Comparison of ENCODE assay signal across 14 mouse cellular contexts in genomic region chr2:28495801-28496595, GRCm38 (mm10). TPM values are rescaled to one million over a fixed set of nuclear protein-coding genes. Genes with fewer than 3 reads are reported as not detected.
DNase-seq lines count a peak whose midpoint lies in the region; ATAC-seq lines count a peak whose summit lies in the region.
"Had no signal": no experiment of that assay in that cellular context is flagged by ENCODE, and none has a peak within 500 bp of the region (broad histone marks: within the 10 kb centered on the region; RNA-seq: fewer than 3 reads in every experiment).

No protein-coding gene starts in this region.

- H3K9ac ChIP-seq in kidney, embryonic 14.5 days (ENCODE audit: low read depth, low read length), result no peak overlapping the region
- H3K9ac ChIP-seq in lung, embryonic 15.5 days, result no peak overlapping the region
- 0 out of 2 replicates have a peak overlapping the region, but pooled peaks have one; percentile 12 for H3K9ac ChIP-seq in intestine, embryonic 16.5 days (ENCODE audit: low read depth, low read length)
- H3K9ac ChIP-seq in stomach, embryonic 14.5 days (replicated peaks; ENCODE audit: low read depth, low read length), result no peak overlapping the region
- H3K9ac ChIP-seq: embryonic facial prominence, embryonic 15.5 days; forebrain, embryonic 13.5 days; hindbrain, embryonic 14.5 days; liver, embryonic 13.5 days had no signal

- H3K4me2 ChIP-seq in kidney, embryonic 14.5 days (replicated peaks; ENCODE audit: low read depth, low read length), result peak overlapping the region; percentile 15
- no peak overlapping the region for H3K4me2 ChIP-seq in lung, embryonic 15.5 days
- H3K4me2 ChIP-seq in intestine, embryonic 16.5 days (ENCODE audit: low read depth, low read length), result no peak overlapping the region
- no peak overlapping the region for H3K4me2 ChIP-seq in stomach, embryonic 14.5 days (replicated peaks; ENCODE audit: low read depth, low read length)
- H3K4me2 ChIP-seq: embryonic facial prominence, embryonic 15.5 days; forebrain, embryonic 13.5 days; hindbrain, embryonic 14.5 days; liver, embryonic 13.5 days; midbrain, embryonic 11.5 days had no signal

- WGBS in kidney, embryonic 14.5 days, result 64% methylated on average over 16 of the region's 16 CpGs
- WGBS in lung, embryonic 15.5 days, result 66% methylated on average over 16 of the region's 16 CpGs
- WGBS in intestine, embryonic 16.5 days, result 74% methylated on average over 16 of the region's 16 CpGs
- 74% methylated on average over 16 of the region's 16 CpGs for WGBS in stomach, embryonic 14.5 days

- H3K4me1 ChIP-seq in kidney, embryonic 14.5 days (ENCODE audit: control insufficient read depth, insufficient read depth, low read length), result no peaks in the 10 kb centered on the region
- peaks cover 18% of the 10 kb centered on the region for H3K4me1 ChIP-seq in lung, embryonic 15.5 days
- H3K4me1 ChIP-seq in intestine, embryonic 16.5 days (ENCODE audit: control insufficient read depth, insufficient read depth, low read length), result peaks cover 13% of the 10 kb centered on the region
- peaks cover 3% of the 10 kb centered on the region; the same call in 1 of the 2 replicates for H3K4me1 ChIP-seq in stomach, embryonic 14.5 days (ENCODE audit: control insufficient read depth, insufficient read depth, low read length)
- H3K4me1 ChIP-seq: embryonic facial prominence, embryonic 15.5 days; forebrain, embryonic 13.5 days; liver, embryonic 13.5 days had no signal

- no peaks in the 10 kb centered on the region for H3K36me3 ChIP-seq in kidney, embryonic 14.5 days (ENCODE audit: control insufficient read depth, insufficient read depth, low read length)
- H3K36me3 ChIP-seq in lung, embryonic 15.5 days, result no peaks in the 10 kb centered on the region
- no peaks in the 10 kb centered on the region for H3K36me3 ChIP-seq in intestine, embryonic 16.5 days (ENCODE audit: control insufficient read depth, insufficient read depth, low read length)
- H3K36me3 ChIP-seq in stomach, embryonic 14.5 days (ENCODE audit: control insufficient read depth, insufficient read depth, low read length), result no peaks in the 10 kb centered on the region
- H3K36me3 ChIP-seq: embryonic facial prominence, embryonic 15.5 days; liver, embryonic 13.5 days had no signal

- DNase-seq in kidney, adult 9 months, result no peak
- no peak for DNase-seq in lung, postnatal 36 days
- DNase-seq in thymus, postnatal 36 days, result no peak
- DNase-seq: adrenal gland, adult 8-10 months; liver, embryonic 13.5 days had no signal

- H3K27me3 ChIP-seq in kidney, embryonic 14.5 days (ENCODE audit: control insufficient read depth, insufficient read depth, low read length), result no peaks in the 10 kb centered on the region
- no peaks in the 10 kb centered on the region for H3K27me3 ChIP-seq in lung, embryonic 15.5 days
- H3K27me3 ChIP-seq in intestine, embryonic 16.5 days (replicated peaks; ENCODE audit: control insufficient read depth, insufficient read depth, low read length), result no peaks in the 10 kb centered on the region
- no peaks in the 10 kb centered on the region for H3K27me3 ChIP-seq in stomach, embryonic 14.5 days (ENCODE audit: control insufficient read depth, insufficient read depth, low read length)
- H3K27me3 ChIP-seq: embryonic facial prominence, embryonic 15.5 days; forebrain, embryonic 13.5 days; liver, embryonic 13.5 days had no signal

- H3K4me3 ChIP-seq in kidney, embryonic 14.5 days (ENCODE audit: low read length), result no peak overlapping the region
- no peak overlapping the region for H3K4me3 ChIP-seq in lung, embryonic 15.5 days
- H3K4me3 ChIP-seq in intestine, embryonic 16.5 days (ENCODE audit: low read length), result no peak overlapping the region
- H3K4me3 ChIP-seq in stomach, embryonic 14.5 days (ENCODE audit: low read depth, low read length), result no peak overlapping the region
- H3K4me3 ChIP-seq: embryonic facial prominence, embryonic 15.5 days; forebrain, embryonic 13.5 days; layer of hippocampus, adult 2 months; liver, embryonic 13.5 days had no signal

- no peaks in the 10 kb centered on the region for H3K9me3 ChIP-seq in kidney, embryonic 14.5 days (ENCODE audit: control insufficient read depth, low read length)
- no peaks in the 10 kb centered on the region for H3K9me3 ChIP-seq in lung, embryonic 15.5 days
- no peaks in the 10 kb centered on the region for H3K9me3 ChIP-seq in intestine, embryonic 16.5 days (ENCODE audit: control insufficient read depth, low read length)
- H3K9me3 ChIP-seq in stomach, embryonic 14.5 days (ENCODE audit: control insufficient read depth, low read depth, low read length), result no peaks in the 10 kb centered on the region; the same call in 1 of the 2 replicates
- H3K9me3 ChIP-seq: embryonic facial prominence, embryonic 15.5 days; forebrain, embryonic 13.5 days; liver, embryonic 13.5 days had no signal

- H3K27ac ChIP-seq in kidney, embryonic 14.5 days (ENCODE audit: low read depth, low read length), result peak overlapping the region; percentile 87
- peak overlapping the region; percentile 59; the same call in 1 of the 2 replicates for H3K27ac ChIP-seq in lung, embryonic 15.5 days
- H3K27ac ChIP-seq in intestine, embryonic 16.5 days (ENCODE audit: low read length), result peak overlapping the region; percentile 30
- H3K27ac ChIP-seq in stomach, embryonic 14.5 days (ENCODE audit: low read length), result peak overlapping the region; percentile 83
- H3K27ac ChIP-seq: embryonic facial prominence, embryonic 15.5 days; forebrain, embryonic 13.5 days; hindbrain, embryonic 14.5 days; layer of hippocampus, adult 2 months; liver, embryonic 13.5 days had no signal

- peak; percentile 78 for ATAC-seq in kidney, embryonic 14.5 days (ENCODE audit: low FRiP score, low TSS enrichment)
- ATAC-seq in lung, embryonic 15.5 days (ENCODE audit: borderline replicate concordance, extremely low read depth, low FRiP score, low TSS enrichment), result no peak
- ATAC-seq in intestine, embryonic 16.5 days, result 0 out of 2 replicates have a peak, but pooled peaks have one; percentile 5
- no peak; the same call in 1 of the 2 replicates for ATAC-seq in stomach, embryonic 14.5 days (ENCODE audit: insufficient number of reproducible peaks, insufficient read depth, low FRiP score, low read depth)
- ATAC-seq: forebrain, embryonic 13.5 days had no signal

RNA-seq across cellular contexts. Expression of gene Gbgt1, which starts 0.7 kb away (rescaled TPM):
- 2.7 and 3.5 TPM in 2 replicates for polyA plus RNA-seq in kidney, embryonic 14.5 days (2014; fragmentation: Nextera tagmentation; extraction: Ambion mirVana)
- 0.98 and 1.8 TPM in 2 replicates for polyA plus RNA-seq in lung, embryonic 15.5 days (2015; fragmentation: Nextera tagmentation; extraction: Ambion mirVana)
- 4.4 and 4.6 TPM in 2 replicates for polyA plus RNA-seq in intestine, embryonic 16.5 days (2015; fragmentation: Nextera tagmentation; extraction: Ambion mirVana)
- 2.9 and 3.1 TPM in 2 replicates for polyA plus RNA-seq in stomach, embryonic 14.5 days (2014; fragmentation: Nextera tagmentation; extraction: Ambion mirVana)
- polyA plus RNA-seq: forebrain, embryonic 13.5 days had no signal

RNA-seq across cellular contexts. Expression of gene Gm10134, which starts 9.9 kb away (rescaled TPM):
- polyA plus RNA-seq in kidney, embryonic 14.5 days (2014; fragmentation: Nextera tagmentation; extraction: Ambion mirVana), result 2.7 and 9.9 TPM in 2 replicates
- polyA plus RNA-seq in lung, embryonic 15.5 days (2015; fragmentation: Nextera tagmentation; extraction: Ambion mirVana), result 2.2 and 3.5 TPM in 2 replicates
- 7.4 and 10.3 TPM in 2 replicates for polyA plus RNA-seq in intestine, embryonic 16.5 days (2015; fragmentation: Nextera tagmentation; extraction: Ambion mirVana)
- polyA plus RNA-seq in stomach, embryonic 14.5 days (2014; fragmentation: Nextera tagmentation; extraction: Ambion mirVana), result 6.6 and 7.5 TPM in 2 replicates
- polyA plus RNA-seq: midbrain, embryonic 11.5 days had no signal

RNA-seq across cellular contexts. Expression of gene Ralgds, which starts 16.9 kb away (rescaled TPM):
- 23.7 and 26.6 TPM in 2 replicates for polyA plus RNA-seq in kidney, embryonic 14.5 days (2014; fragmentation: Nextera tagmentation; extraction: Ambion mirVana)
- 30.9 and 31.7 TPM in 2 replicates for polyA plus RNA-seq in lung, embryonic 15.5 days (2015; fragmentation: Nextera tagmentation; extraction: Ambion mirVana)
- polyA plus RNA-seq in intestine, embryonic 16.5 days (2015; fragmentation: Nextera tagmentation; extraction: Ambion mirVana), result 19.1 and 21.5 TPM in 2 replicates
- 36.2 and 38.6 TPM in 2 replicates for polyA plus RNA-seq in stomach, embryonic 14.5 days (2014; fragmentation: Nextera tagmentation; extraction: Ambion mirVana)

RNA-seq across cellular contexts. Expression of gene Mrps2, which starts 28.1 kb away (rescaled TPM):
- polyA plus RNA-seq in kidney, embryonic 14.5 days (2014; fragmentation: Nextera tagmentation; extraction: Ambion mirVana), result 51.9 and 73.0 TPM in 2 replicates
- polyA plus RNA-seq in lung, embryonic 15.5 days (2015; fragmentation: Nextera tagmentation; extraction: Ambion mirVana), result 53.0 and 53.7 TPM in 2 replicates
- 61.1 and 66.9 TPM in 2 replicates for polyA plus RNA-seq in intestine, embryonic 16.5 days (2015; fragmentation: Nextera tagmentation; extraction: Ambion mirVana)
- 58.5 and 59.3 TPM in 2 replicates for polyA plus RNA-seq in stomach, embryonic 14.5 days (2014; fragmentation: Nextera tagmentation; extraction: Ambion mirVana)

RNA-seq across cellular contexts. Expression of gene 1700007K13Rik, which starts 29.9 kb away (rescaled TPM):
- 0.37 and 0.53 TPM in 2 replicates for polyA plus RNA-seq in kidney, embryonic 14.5 days (2014; fragmentation: Nextera tagmentation; extraction: Ambion mirVana)
- polyA plus RNA-seq in lung, embryonic 15.5 days (2015; fragmentation: Nextera tagmentation; extraction: Ambion mirVana), result 1.7 and 1.9 TPM in 2 replicates
- 0.23 TPM in 1 of 2 replicates, not detected in the other for polyA plus RNA-seq in intestine, embryonic 16.5 days (2015; fragmentation: Nextera tagmentation; extraction: Ambion mirVana)
- polyA plus RNA-seq in stomach, embryonic 14.5 days (2014; fragmentation: Nextera tagmentation; extraction: Ambion mirVana), result 1.1 and 1.4 TPM in 2 replicates
- polyA plus RNA-seq: liver, embryonic 13.5 days had no signal

Comparison
In these comparisons a context has a peak if more than half of its experiments do, and no peak if none do; other contexts are left out.
1. ATAC-seq: peak in kidney, embryonic 14.5 days (single experiment) and intestine, embryonic 16.5 days (single experiment); none in lung, embryonic 15.5 days (single experiment) and stomach, embryonic 14.5 days (single experiment).
2. H3K27ac ChIP-seq: peak in every context shown above with its lines; median percentile 87 in kidney, embryonic 14.5 days; 83 in stomach, embryonic 14.5 days; 59 in lung, embryonic 15.5 days; 30 in intestine, embryonic 16.5 days.